Mouse (Mus musculus) forebrain, embryonic 12.5 days (tissue): ENCODE results near the gene Ctnnd2. TPM values are rescaled to one million over a fixed set of nuclear protein-coding genes. Genes with fewer than 3 reads are reported as not detected.

Experiments
- ATAC-seq: fragments of 200-750 bp; cut with Nextera tagmentation; 2 replicates; pipeline ENCODE4 v1.8.0; 2017; ENCODE audit warnings: moderate TSS enrichment; ENCODE audit not compliant: low FRiP score
- H3K27ac ChIP-seq: fragments of 300-500 bp; sonication (generic); 2 replicates; pipeline ENCODE4 v1.5.1; 2016; ENCODE audit warnings: mild to moderate bottlenecking
- H3K27me3 ChIP-seq: fragments of 300-500 bp; sonication (generic); 2 replicates; pipeline ENCODE4 v1.6.1; 2016; ENCODE audit warnings: mild to moderate bottlenecking
- H3K36me3 ChIP-seq: fragments of 300-500 bp; sonication (generic); replicated peaks from 2 replicates; pipeline ENCODE4 v1.6.1; 2016; ENCODE audit warnings: mild to moderate bottlenecking
- H3K4me1 ChIP-seq: fragments of 300-500 bp; sonication (generic); 2 replicates; pipeline ENCODE4 v1.6.1; 2016
- H3K4me2 ChIP-seq: fragments of 300-500 bp; sonication (generic); 2 replicates; pipeline ENCODE4 v1.6.1; 2016; ENCODE audit warnings: mild to moderate bottlenecking, moderate library complexity
- H3K4me3 ChIP-seq: fragments of 300-500 bp; sonication (generic); replicated peaks from 2 replicates; pipeline ENCODE4 v1.5.1; 2016; ENCODE audit warnings: mild to moderate bottlenecking
- H3K9ac ChIP-seq: fragments of 300-500 bp; sonication (generic); 2 replicates; pipeline ENCODE4 v1.6.1; 2016; ENCODE audit warnings: mild to moderate bottlenecking
- H3K9me3 ChIP-seq: fragments of 300-500 bp; sonication (generic); 2 replicates; pipeline ENCODE4 v1.6.1; 2016
- WGBS: fragments of 180-500 bp; shearing (Covaris S2); methylation state at CpG from one replicate; pipeline ENCODE4 v1.1.7; 2016; 5-methylcytosine and 5-hydroxymethylcytosine counted together
- polyA plus RNA-seq: library from polyadenylated mRNA; unstranded; fragments of >200 nt; fragmentation: Nextera tagmentation; extraction: Ambion mirVana; gene quantifications from 2 replicates; pipeline ENCODE4 v1.2.1, GENCODE M21; 2016

Gene Ctnnd2
- polyA plus RNA-seq, 1 experiment from 2014 or later: 60.2 TPM

DNA sequence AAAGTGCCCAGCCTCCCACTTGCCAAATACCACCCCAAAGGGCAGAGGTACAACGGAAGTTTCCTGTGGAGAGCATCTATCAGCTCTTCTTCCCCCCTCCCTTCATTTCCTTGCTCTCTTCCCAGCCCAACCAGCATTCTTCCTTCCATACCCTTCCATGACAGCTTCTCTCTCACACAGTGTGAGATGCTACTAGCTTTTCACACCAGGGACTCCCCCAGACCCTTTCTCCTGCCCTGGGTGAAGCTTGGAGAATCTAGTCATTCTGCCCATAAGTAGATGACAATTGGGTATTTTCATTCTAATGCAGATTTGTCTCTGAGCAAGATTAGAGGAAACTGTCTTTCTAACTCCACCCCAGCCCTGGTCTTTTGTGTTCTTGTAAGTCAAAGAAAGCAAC, 473.3 kb downstream of the Ctnnd2 start:
- no peak overlapping the region for H3K4me2 ChIP-seq
- no peaks in the 10 kb centered on the region for H3K9me3 ChIP-seq
- H3K27me3 ChIP-seq: peaks cover 22% of the 10 kb centered on the region
- peaks cover 21% of the 10 kb centered on the region for H3K4me1 ChIP-seq
- H3K36me3 ChIP-seq: no peaks in the 10 kb centered on the region
- H3K4me3 ChIP-seq: no peak overlapping the region
- H3K27ac ChIP-seq: no peak overlapping the region
- WGBS: 26% methylated on average over 1 of the region's 1 CpGs
- H3K9ac ChIP-seq: no peak overlapping the region
- no peak for ATAC-seq

DNA sequence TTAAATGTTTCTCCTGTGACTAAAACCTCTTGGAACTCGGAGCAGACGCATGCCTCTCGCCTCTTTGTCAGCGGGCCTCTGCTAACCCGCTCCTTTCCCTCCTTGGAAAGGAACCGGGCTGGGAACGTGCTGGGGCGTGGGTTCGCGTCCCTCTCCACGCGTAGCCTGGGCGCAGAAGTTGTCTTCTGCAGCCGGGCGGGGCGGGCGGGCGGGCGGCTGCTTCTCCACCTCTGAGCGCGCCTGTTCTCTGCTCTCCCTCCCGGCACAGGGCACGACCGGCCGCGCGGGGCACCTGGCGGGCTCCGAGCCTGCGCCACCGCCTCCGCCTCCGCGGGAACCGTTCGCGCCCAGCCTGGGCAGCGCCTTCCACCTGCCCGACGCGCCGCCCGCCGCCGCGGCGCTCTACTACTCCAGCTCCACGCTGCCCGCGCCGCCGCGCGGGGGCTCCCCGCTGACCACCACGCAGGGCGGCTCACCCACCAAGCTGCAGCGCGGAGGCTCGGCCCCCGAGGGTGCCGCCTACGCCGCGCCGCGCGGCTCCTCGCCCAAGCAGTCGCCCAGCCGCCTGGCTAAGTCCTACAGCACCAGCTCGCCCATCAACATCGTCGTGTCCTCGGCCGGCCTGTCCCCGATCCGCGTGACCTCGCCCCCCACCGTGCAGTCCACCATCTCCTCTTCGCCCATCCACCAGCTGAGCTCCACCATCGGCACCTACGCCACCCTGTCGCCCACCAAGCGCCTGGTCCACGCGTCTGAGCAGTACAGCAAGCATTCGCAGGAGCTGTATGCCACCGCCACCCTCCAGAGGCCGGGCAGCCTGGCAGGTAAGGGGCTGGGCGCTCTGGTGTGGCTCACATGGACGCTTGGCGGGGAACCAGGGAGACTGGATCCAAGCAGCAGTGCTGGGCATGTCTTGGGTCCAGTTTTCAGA, 474.4 kb downstream of the Ctnnd2 start:
- H3K27ac ChIP-seq: no peak overlapping the region
- ATAC-seq: peak; percentile 76
- H3K9me3 ChIP-seq: no peaks in the 10 kb centered on the region
- WGBS: 2% methylated on average over 70 of the region's 94 CpGs
- H3K4me1 ChIP-seq: peaks cover 21% of the 10 kb centered on the region
- H3K4me2 ChIP-seq: peak overlapping the region; percentile 98
- no peaks in the 10 kb centered on the region for H3K36me3 ChIP-seq
- peak overlapping the region; percentile 61 for H3K4me3 ChIP-seq
- peaks cover 22% of the 10 kb centered on the region for H3K27me3 ChIP-seq
- H3K9ac ChIP-seq: peak overlapping the region; percentile 70

DNA sequence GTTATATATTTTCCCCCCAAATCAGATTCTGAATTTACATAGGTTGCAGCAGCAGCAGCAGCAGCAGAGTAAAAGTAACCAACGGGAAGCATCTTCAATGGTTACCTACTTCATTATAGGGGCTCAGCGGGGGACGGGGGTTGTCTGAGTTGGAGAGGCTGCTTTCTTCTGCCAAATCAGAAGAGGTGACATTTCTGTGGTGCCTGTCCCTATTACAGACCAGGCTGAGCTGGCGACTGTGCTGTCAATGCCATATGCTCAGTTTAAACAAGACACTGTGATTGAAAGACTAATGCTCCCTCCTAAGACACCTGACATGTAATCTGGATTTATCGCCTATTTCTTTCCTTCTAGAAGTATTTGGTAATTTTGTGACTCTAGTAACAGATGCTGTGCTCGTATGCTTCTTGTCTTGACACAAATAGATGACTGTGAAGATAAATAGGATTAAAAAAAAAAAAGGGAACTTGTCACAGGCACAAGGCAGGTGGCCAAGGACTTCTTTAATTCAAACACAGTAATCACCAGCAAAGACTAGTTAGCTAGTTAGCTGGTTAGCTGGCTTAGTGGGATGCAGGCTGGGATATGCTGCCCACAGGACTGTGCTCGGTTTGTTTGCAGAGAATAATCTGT, 475.4 kb downstream of the Ctnnd2 start:
- Histone ChIP-seq H3K27me3 (peaks cover 22% of the 10 kb centered on the region), H3K9ac (no peak overlapping the region), H3K4me2 (no peak overlapping the region), H3K9me3 (no peaks in the 10 kb centered on the region), H3K27ac (no peak overlapping the region), H3K4me3 (0 out of 2 replicates have a peak overlapping the region, but pooled peaks have one; percentile 61), H3K4me1 (peaks cover 21% of the 10 kb centered on the region), H3K36me3 (no peaks in the 10 kb centered on the region)
- ATAC-seq: peak; percentile 31; the same call in 1 of the 2 replicates
- 41% methylated on average over 7 of the region's 7 CpGs for WGBS

DNA sequence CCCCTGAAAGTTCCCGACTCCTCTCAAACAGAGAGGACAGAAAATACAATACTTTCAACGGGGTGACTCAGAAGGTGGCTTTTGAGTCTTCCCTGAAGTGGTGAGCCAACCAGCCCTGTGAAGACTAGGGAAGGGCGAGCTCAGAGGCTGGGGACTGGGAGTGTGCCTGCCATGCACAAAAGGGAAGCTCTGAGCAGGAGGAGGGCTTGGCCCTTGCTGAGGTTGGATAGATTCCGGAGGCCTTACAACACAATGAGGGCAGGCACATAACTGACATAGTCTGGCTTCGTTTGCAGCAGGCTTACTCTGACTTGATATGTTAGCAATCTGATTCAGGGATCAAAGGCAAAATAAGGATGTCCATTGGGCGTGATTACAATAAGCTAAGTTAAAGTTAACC, 477.6 kb downstream of the Ctnnd2 start:
- no peak overlapping the region for H3K4me3 ChIP-seq
- 47% methylated on average over 6 of the region's 6 CpGs for WGBS
- H3K9me3 ChIP-seq: no peaks in the 10 kb centered on the region
- H3K27ac ChIP-seq: no peak overlapping the region
- no peak overlapping the region for H3K4me2 ChIP-seq
- peaks cover 21% of the 10 kb centered on the region for H3K4me1 ChIP-seq
- no peak overlapping the region for H3K9ac ChIP-seq
- no peaks in the 10 kb centered on the region; the same call in 1 of the 2 replicates for H3K36me3 ChIP-seq
- no peak for ATAC-seq
- peaks cover 22% of the 10 kb centered on the region for H3K27me3 ChIP-seq

DNA sequence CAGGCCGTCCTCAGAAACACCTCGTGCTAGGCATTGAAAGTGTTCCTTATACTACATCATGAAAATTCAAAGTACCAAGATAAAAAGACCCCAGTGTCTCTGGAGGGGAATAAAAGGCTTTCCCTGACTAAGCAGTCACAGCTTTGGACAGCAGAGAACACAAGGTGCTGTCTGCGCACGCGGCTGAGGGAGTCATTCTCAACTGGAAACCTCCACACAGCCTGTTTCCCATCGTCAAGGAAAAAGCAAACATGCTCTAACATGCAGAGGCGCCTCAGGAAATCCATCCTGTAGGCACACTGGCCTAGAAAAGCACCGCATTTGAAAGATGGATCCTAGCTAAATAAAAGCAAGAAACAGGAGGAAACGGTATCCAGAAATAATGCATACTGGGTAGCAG, 483.0 kb downstream of the Ctnnd2 start:
- 0 out of 2 replicates have a peak, but pooled peaks cover 8% of the 10 kb centered on the region for H3K4me1 ChIP-seq
- no peaks in the 10 kb centered on the region for H3K9me3 ChIP-seq
- H3K27me3 ChIP-seq: no peaks in the 10 kb centered on the region
- ATAC-seq: no peak
- H3K4me2 ChIP-seq: no peak overlapping the region
- H3K9ac ChIP-seq: no peak overlapping the region
- no peak overlapping the region for H3K4me3 ChIP-seq
- WGBS: 70% methylated on average over 9 of the region's 9 CpGs
- H3K36me3 ChIP-seq: no peaks in the 10 kb centered on the region; the same call in 1 of the 2 replicates
- H3K27ac ChIP-seq: no peak overlapping the region

DNA sequence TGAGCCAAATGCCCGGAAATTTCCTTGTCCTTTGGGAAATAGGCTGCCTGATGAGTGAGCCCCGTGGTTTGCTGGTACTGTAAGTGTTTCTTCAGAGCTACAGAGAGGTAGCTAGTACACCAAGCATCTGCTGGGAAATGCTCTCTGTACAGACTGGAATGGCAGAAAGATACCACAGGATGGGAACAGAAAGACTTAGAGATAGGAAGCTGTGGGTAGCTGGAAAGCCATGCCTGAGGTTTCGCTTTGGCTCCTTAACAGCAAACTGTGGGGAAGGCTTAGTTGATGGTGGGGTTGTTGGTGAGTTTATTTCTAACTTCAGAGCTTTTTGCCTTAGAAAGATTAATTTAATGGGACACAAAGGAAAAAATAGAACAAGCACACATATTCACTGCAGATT, 485.2 kb downstream of the Ctnnd2 start:
- H3K27ac ChIP-seq: no peak overlapping the region
- ATAC-seq: no peak
- WGBS: 91% methylated on average over 3 of the region's 3 CpGs

DNA sequence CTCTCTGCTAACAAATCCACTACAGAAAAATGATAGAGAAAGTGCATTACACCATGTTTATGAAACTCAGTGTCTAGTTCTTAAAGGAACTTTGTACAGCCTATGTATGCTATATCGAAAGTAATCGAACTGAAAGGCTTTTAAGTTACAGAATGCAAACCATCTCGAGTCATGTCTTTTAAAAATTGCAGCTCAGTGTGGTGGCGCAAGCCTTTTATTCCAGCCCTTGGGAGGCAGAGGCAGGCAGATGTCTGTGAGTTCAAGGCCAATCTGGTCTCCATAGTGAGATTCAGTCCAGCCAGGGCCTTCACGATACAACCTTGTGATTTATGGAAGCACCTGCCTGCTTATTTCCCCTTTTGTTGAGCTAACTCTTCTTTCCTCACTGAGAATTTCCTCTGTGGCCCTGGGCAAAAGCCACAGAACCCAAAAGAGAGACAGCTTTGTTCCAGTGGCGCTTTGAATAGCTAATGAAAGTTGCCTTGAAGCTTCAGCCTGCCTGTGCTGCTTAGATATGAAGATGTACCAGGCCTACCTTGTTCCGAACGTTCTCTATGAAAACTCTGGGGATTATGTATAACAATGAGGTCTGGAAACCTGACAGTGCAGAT, 488.3 kb downstream of the Ctnnd2 start:
- ATAC-seq: no peak
- no peak overlapping the region for H3K9ac ChIP-seq
- H3K27me3 ChIP-seq: no peaks in the 10 kb centered on the region
- WGBS: 90% methylated on average over 8 of the region's 8 CpGs
- no peaks in the 10 kb centered on the region for H3K36me3 ChIP-seq
- H3K4me1 ChIP-seq: peaks cover 6% of the 10 kb centered on the region
- no peak overlapping the region for H3K27ac ChIP-seq
- no peak overlapping the region for H3K4me2 ChIP-seq
- H3K4me3 ChIP-seq: no peak overlapping the region
- no peaks in the 10 kb centered on the region for H3K9me3 ChIP-seq

More for the DNA sequence above, 485.2 kb downstream of the Ctnnd2 start:
- H3K9ac ChIP-seq: no peak overlapping the region
- H3K36me3 ChIP-seq: no peaks in the 10 kb centered on the region; the same call in 1 of the 2 replicates
- peaks cover 11% of the 10 kb centered on the region for H3K4me1 ChIP-seq
- H3K9me3 ChIP-seq: no peaks in the 10 kb centered on the region
- no peak overlapping the region for H3K4me3 ChIP-seq
- no peak overlapping the region for H3K4me2 ChIP-seq
- no peaks in the 10 kb centered on the region for H3K27me3 ChIP-seq

DNA sequence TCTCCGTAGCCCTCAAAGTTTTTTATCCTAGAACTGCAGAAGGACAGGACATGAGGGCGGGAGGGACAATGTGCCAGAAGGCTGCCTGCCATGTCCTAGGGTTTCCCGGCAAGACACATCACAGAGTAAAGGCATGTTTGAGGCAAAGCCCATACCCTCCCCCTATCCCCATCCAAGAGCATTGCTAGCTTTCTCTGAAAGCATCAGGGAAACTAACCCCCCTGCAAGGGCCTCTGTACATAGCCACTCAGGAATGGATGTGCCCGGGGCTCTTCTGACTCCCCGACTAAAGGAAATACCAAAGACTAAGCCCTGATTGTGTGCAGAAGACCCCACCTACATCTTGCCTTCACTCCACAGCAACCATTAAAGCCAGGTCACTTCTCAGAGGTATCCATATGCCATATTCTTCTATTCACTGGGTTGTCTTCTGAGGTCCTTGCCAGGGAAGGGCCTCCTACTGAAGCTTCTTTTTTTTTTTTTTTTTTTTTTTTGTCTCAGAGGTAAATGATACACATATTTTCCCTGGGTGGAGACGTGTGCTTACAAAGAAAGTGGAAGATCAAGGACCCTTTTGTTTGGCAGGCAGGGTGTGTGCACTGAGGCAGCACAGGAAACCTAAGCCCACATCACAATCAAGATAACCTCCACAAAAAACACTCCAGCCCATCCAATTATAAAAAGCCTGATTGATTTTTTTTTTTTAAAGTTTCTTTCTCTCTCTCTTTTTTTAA, 489.5 kb downstream of the Ctnnd2 start:
- Histone ChIP-seq H3K9ac (no peak overlapping the region), H3K27me3 (no peaks in the 10 kb centered on the region), H3K9me3 (no peaks in the 10 kb centered on the region), H3K4me1 (peaks cover 5% of the 10 kb centered on the region), H3K27ac (no peak overlapping the region), H3K36me3 (no peaks in the 10 kb centered on the region), H3K4me3 (no peak overlapping the region), H3K4me2 (no peak overlapping the region)
- WGBS: 42% methylated on average over 6 of the region's 6 CpGs
- ATAC-seq: no peak

DNA sequence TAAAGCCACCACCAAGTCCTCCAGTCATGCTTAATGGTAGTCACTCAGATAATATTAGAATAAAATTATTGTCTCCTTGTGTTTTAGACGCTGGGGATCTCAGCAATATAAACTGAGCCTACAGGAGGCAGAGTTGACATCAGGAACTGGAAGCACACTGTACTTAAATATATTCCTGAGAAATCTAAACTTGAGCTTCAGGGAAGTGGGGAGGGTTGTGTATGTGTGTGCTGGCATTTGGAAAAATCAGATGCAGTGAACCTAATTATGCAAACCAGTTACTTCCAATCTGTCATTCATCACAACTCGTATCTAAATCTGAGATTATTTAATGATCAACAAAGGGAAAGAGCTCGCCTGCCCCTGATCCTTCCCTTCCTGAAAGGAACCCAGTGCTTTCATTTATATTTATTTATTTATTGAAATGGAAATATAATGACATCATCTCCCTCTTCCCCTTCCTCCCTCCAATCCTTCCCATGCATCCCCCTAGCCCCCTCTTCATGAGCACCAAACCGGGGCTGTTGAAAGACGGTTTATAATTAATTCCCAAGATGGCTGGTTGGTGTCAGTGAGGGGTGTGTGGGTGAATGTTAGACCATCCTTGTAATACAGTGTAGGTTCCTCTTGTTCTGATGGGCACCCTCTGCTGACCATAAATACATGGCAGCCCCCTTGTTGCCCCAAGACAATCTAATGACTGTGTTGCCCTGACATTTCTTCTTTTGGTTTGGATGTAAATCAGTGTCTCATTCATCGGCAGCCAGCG, 495.6 kb downstream of the Ctnnd2 start:
- H3K4me2 ChIP-seq: no peak overlapping the region
- no peaks in the 10 kb centered on the region; the same call in 1 of the 2 replicates for H3K36me3 ChIP-seq
- no peak overlapping the region for H3K9ac ChIP-seq
- H3K4me3 ChIP-seq: no peak overlapping the region
- no peaks in the 10 kb centered on the region for H3K9me3 ChIP-seq
- no peaks in the 10 kb centered on the region for H3K27me3 ChIP-seq
- 70% methylated on average over 7 of the region's 7 CpGs for WGBS
- ATAC-seq: no peak
- no peak overlapping the region for H3K27ac ChIP-seq
- H3K4me1 ChIP-seq: peaks cover 7% of the 10 kb centered on the region

DNA sequence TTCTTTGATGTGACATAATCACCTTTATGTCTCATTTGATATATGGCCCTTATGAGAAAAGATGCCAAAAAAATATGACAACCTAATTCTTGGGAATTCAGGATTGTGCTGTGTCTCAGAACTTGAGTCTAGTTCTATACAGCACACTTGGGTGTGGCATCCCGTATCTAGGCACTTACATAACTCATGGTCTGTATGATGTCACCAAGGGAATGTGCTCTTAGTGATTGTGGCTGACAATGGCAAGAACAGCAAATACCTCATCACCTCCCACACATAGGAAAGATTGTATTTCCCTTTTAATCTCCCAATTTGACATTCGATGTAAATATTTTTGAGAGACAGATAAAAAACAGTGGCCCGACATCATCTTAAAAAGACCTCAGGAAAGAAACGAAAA, 509.5 kb downstream of the Ctnnd2 start:
- no peak overlapping the region for H3K4me3 ChIP-seq
- no peak overlapping the region for H3K9ac ChIP-seq
- H3K27ac ChIP-seq: no peak overlapping the region
- H3K9me3 ChIP-seq: no peaks in the 10 kb centered on the region
- no peaks in the 10 kb centered on the region for H3K4me1 ChIP-seq
- 90% methylated on average over 4 of the region's 4 CpGs for WGBS
- H3K4me2 ChIP-seq: no peak overlapping the region
- H3K36me3 ChIP-seq: no peaks in the 10 kb centered on the region
- H3K27me3 ChIP-seq: no peaks in the 10 kb centered on the region
- ATAC-seq: no peak

DNA sequence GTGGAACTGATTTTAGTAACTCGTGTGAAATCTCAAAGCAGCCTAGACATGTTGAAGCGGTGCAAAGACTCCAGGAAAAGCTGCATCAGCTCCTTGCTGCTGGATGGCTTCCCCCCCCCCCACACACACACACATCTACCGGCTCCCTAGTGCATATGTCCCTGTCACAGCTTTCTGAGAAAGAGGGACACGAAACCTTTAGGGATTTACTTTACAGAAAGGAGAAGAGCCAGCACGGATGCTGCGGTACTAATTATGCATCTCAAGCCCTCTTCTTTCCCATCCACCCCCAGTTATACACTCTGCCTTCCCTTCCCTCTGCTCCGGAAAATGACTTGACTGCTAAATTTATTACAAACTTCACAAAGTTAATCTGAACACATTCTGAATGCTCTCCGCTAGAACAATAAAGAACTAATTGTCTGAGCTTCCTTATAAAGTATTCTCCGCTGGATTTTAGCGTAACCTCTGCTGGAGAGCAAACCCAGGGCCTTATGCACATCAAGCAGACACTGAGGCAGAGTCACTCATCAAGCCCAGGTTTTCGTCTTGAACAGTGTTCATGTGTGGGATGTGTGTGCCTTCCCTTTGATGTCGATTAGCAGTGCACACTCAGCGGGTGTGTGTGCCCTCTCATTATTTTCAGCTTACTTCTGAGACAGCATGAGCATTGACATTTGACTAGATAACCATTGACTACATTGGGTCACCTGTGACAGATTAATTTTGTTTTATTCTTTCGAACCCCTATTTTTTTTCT, 510.1 kb downstream of the Ctnnd2 start:
- Histone ChIP-seq H3K27ac (no peak overlapping the region), H3K27me3 (no peaks in the 10 kb centered on the region), H3K9ac (no peak overlapping the region), H3K4me3 (no peak overlapping the region), H3K9me3 (no peaks in the 10 kb centered on the region), H3K4me1 (no peaks in the 10 kb centered on the region), H3K4me2 (no peak overlapping the region), H3K36me3 (no peaks in the 10 kb centered on the region)
- ATAC-seq: no peak
- WGBS: 75% methylated on average over 14 of the region's 14 CpGs
